Mouse (Mus musculus): ENCODE results near the gene Gm20696.

- TF ChIP-seq FLI1 (IDR thresholded peaks at IDR 0.05; ENCODE audit: low read length) (no peak), GATA1 (IDR thresholded peaks at IDR 0.05; ENCODE audit: borderline replicate concordance, low read length) (no peak)
Measured at GRCm38 (mm10) chr6:99624542-99624941, 42.1 kb downstream of the Gm20696 start.
